Mouse (Mus musculus): ENCODE measurements around the gene Vmn1r44.
A peak's percentile ranks its signal among the peaks of the same experiment; 100 is the strongest.
"Not testable (repeated sequence)": the region's sequence is repeated elsewhere in the genome, so short reads cannot be mapped to it uniquely, and the experiment has no call there.

The Vmn1r44 gene

GRCm38 (mm10) chr6:89883360-89883759, at the start of gene Vmn1r44:
Gene Vmn1r44 (plus strand): TSS chr6:89883660.
- no peak for DNase-seq

- DNase-seq: no peak
These were observed 25.9 kb upstream of the Vmn1r44 start for GRCm38 (mm10) chr6:89857552-89857951.

GRCm38 (mm10) chr6:89859839-89860238, 23.6 kb upstream of the Vmn1r44 start:
- DNase-seq: peak; percentile 8 to 21

- DNase-seq: no peak
These were observed 19.7 kb upstream of the Vmn1r44 start for GRCm38 (mm10) chr6:89863792-89864191.

- no peak for DNase-seq
These were observed 16.2 kb upstream of the Vmn1r44 start for GRCm38 (mm10) chr6:89867276-89867675.

GRCm38 (mm10) chr6:89867976-89868375, 15.5 kb upstream of the Vmn1r44 start:
- DNase-seq: no peak

GRCm38 (mm10) chr6:89876313-89876712, 7.1 kb upstream of the Vmn1r44 start, which contains the start of the genes Vmn1r42 and Vmn1r43:
Gene Vmn1r42 (minus strand): TSS chr6:89876413.
Gene Vmn1r43 (minus strand): TSS chr6:89876413.
- DNase-seq: not testable (repeated sequence)

GRCm38 (mm10) chr6:89876963-89877362, 6.5 kb upstream of the Vmn1r44 start:
- DNase-seq: no peak

- no peak for DNase-seq
These were observed 2.6 kb upstream of the Vmn1r44 start for GRCm38 (mm10) chr6:89880867-89881266.

- no peak for DNase-seq
These were observed 352 bp downstream of the Vmn1r44 start for GRCm38 (mm10) chr6:89883812-89884211.

GRCm38 (mm10) chr6:89940498-89940897, 57.0 kb downstream of the Vmn1r44 start, which contains the start of gene Vmn1r45:
Gene Vmn1r45 (minus strand): TSS chr6:89940598.
- not testable (repeated sequence) for DNase-seq

- no peak for DNase-seq
These were observed 57.5 kb downstream of the Vmn1r44 start for GRCm38 (mm10) chr6:89940926-89941325.
